Mouse (Mus musculus): Measurements from ENCODE around the gene Rbfox3. TPM values are rescaled to one million over a fixed set of nuclear protein-coding genes. Genes with fewer than 3 reads are reported as not detected.

The Rbfox3 gene
- total RNA-seq, 2 experiments from 2014 or later, result 0.09 to 0.12 TPM

- no peak for DNase-seq
Measured at GRCm38 (mm10) chr11:118905656-118906055, 5.7 kb downstream of the Rbfox3 start.

DNA sequence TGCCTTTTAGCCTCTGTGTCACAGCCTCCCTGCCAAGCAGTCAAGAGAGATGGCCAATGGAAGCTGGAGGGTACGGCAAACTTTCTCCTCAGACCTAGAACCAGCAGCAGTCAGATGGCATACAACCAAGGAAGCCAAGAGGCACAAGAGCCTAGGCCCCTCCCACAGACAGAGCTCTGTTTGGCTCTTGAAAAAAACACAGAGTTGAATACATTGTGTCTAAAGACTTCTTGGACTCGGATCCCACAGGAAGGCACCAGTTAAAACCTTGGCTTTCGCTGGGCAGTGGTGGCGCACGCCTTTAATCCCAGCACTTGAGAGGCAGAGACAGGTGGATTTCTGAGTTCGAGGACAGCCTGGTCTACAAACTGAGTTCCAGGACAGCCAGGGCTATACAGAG lies 7.1 kb downstream of the Rbfox3 start:
- DNase-seq, result no peak

DNA sequence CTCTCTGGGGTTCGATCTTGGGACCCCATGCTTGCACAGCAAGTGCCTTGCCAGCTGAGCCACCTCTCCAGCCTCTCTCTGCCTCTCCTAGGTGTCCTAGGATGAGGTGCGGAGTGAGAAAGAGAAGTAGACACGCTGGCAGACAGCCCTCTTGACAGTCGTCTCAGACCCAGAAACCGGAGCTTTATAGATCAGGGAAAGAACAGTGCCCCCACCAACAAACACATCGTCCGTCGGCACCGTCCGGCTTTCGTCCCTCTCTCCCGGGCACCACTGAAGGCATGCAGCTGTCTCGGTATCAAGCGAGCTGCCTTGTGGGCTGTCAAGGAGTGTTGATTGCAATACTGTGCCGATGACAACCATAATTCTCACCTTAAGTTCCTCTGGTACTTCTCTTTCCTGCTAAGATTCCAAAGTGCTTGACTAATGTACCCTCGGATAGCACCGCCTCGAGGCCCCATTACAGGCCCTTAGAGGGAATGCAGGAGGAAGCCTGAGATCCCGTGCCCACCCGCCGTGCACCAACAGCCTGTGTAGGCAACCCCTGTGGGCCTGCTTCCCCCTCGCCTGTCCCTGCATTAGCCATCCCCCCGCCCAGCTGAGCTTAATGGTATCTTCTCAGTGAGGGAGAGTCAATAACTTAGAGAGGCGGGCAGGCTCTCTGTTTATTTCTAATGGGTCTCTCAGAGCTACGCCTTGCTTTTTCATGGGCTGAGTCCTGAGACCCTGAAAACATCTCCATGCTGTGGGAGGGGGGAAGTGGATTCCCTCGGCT lies 11.4 kb downstream of the Rbfox3 start:
- DNase-seq, result no peak

- no peak for DNase-seq
Measured at GRCm38 (mm10) chr11:118898643-118899042, 12.8 kb downstream of the Rbfox3 start.

- no peak for DNase-seq
Measured at GRCm38 (mm10) chr11:118898156-118898555, 13.2 kb downstream of the Rbfox3 start.

- no peak for DNase-seq
Measured at GRCm38 (mm10) chr11:118897114-118897841, 14.1 kb downstream of the Rbfox3 start.

- no peak for DNase-seq
Measured at GRCm38 (mm10) chr11:118896032-118896675, 15.2 kb downstream of the Rbfox3 start.

- DNase-seq, result no peak
Measured at GRCm38 (mm10) chr11:118894835-118895234, 16.6 kb downstream of the Rbfox3 start.

DNA sequence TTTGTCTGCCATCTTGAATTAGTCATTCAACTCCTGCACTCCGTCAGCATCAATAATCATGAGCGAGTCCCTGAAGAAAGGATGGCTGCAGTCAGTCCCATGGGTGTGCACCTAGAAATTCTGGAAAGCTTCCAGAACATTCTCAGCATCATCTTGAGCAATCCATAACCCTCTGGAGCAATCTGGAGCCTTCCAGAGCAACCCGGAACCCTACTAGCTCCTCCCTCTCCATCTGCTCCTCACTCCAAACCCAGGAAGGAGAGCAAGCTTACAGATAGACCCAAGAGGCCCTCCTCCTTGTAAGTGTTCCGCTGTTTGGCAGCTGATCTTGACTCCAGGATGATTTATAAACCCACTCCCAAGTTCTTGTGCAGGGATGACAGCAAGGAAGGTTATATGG lies 17.2 kb downstream of the Rbfox3 start:
- no peak for DNase-seq

- DNase-seq, result no peak
Measured at GRCm38 (mm10) chr11:118892876-118893275, 18.5 kb downstream of the Rbfox3 start.

- DNase-seq, result no peak
Measured at GRCm38 (mm10) chr11:118891516-118891915, 19.9 kb downstream of the Rbfox3 start.

- DNase-seq, result no peak
Measured at GRCm38 (mm10) chr11:118890992-118891398, 20.4 kb downstream of the Rbfox3 start.

DNA sequence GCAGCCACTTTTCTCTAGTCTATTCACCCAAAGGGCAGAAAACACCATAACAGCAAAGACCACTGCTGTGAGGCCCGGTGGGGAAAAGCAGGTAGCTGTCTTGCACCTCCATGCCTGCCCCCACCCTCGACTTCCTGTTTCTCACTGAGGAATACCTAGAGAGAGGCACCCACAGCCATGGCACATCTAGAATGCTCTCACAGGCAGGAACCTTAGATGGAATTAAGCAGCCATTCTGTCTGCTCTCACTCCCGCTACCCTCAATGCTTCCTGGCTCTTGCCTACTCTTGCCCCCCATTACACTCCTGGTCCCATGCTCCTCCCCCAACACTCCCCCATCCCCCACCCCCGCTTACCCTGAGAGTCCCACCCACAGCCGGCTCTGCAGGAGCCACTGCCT lies 20.9 kb downstream of the Rbfox3 start:
- DNase-seq, result no peak

DNA sequence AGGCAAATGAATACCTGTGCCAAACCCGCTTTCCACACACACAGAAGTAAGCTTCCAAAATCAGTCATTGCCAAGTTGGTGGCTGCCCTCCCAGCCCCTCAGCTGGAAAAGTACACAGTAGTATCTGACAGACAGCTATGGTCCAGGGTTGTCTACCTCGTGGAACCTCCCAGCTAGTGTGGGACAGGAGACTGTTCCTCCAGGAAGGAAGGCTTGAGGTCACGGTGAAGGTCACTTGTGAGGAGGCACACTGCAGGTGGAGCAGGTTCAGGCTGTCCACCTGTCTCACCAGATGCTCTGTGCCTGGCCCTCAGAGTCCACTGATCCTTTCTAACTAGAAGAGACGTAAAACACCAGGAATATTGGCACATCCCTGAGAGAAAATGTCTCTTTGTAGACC lies 21.9 kb downstream of the Rbfox3 start:
- DNase-seq, result no peak

GRCm38 (mm10) chr11:118888426-118888825 lies 23.0 kb downstream of the Rbfox3 start:
- DNase-seq, result no peak

- no peak for DNase-seq
Measured at GRCm38 (mm10) chr11:118887206-118887605, 24.2 kb downstream of the Rbfox3 start.

- DNase-seq, result no peak
Measured at GRCm38 (mm10) chr11:118886269-118886965, 25.0 kb downstream of the Rbfox3 start.

GRCm38 (mm10) chr11:118885604-118886003 lies 25.8 kb downstream of the Rbfox3 start:
- DNase-seq, result no peak

DNA sequence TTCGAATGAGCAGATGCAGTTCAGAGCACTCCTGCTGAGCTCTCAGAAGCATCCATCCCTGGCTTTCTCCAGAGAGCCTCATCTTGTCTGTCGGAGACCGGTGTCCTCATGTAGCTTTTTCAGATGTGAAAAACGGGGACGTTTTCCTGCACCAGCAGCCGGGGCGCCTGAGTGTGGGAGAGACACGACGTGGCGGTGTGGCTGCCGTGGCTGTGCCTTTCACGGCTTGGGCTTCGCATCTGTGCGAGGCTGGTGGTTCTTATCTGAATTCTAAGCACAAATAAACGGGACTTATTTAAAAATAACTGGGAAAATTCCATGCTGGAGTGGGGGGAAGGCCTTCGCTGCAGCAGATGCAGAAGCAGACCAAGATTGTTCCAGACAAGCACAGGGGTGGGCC lies 26.3 kb downstream of the Rbfox3 start:
- no peak for DNase-seq

- DNase-seq, result peak; percentile 22
Measured at GRCm38 (mm10) chr11:118883143-118883542, 28.3 kb downstream of the Rbfox3 start.

DNA sequence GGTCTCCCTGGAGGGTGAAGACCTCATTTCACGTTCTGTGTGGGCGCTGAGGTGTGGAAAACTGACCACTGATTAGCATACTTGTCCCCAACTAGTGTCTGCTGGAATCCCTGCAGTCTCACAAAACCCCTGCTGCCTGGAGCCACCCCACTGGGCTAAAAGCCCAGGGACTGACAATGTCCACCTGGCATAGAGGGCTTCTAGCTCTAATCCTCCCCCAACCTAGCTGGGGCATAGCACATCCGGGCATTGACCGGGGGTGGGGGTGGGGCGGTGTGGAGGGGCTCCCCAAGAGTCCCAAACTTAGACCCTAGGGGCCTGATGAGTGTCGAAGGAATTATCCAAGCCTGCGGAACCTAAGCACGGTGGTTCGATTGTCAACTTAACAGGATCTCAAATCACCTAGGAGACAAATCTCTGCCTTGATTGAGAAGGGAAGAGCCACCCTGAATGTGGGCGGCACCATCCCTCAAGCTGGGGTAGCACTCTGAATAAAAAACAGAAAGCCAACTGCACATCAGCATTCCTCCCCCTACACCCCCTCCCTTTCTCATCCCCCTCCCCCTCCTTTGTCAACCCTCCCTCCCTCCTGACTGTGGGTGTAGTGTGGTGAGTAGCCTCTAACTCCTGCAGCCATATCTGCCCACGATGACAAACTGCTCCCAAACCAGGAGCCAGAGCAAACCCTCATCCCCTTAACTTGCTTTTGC lies 29.5 kb downstream of the Rbfox3 start:
- no peak for DNase-seq
